8 mouse cellular contexts compared by ENCODE assay signal in the genomic region with DNA sequence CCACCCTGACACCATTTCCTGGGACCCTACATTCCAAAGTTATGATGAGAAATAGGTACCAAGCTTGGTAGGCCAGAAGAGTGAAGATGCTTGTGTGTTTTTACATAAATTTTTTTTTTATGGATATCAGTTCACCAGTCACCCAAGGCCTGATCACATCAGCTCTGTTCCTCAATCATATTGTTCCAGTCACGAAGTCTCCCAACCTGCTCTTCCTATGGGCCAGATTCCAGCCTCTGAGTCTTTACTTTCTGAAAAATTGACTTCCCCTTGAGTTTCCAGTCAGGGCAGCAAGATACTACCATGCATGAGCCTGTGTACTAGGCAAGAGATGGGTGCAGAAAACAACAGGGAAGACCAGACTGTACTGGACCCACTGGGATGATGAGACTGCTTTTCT. TPM values are rescaled to one million over a fixed set of nuclear protein-coding genes. Genes with fewer than 3 reads are reported as not detected.
A peak's percentile ranks its signal among the peaks of the same experiment; 100 is the strongest.
DNase-seq lines count a peak whose midpoint lies in the region; ATAC-seq and TF ChIP-seq lines count a peak whose summit lies in the region.

A gene (minus strand): TSS at position 101 of the 400 bp plus-strand sequence.

- H3K9ac ChIP-seq in midbrain, embryonic 13.5 days (replicated peaks), result peak within 1 kb of the TSS; percentile 92; the same call in 1 of the 2 replicates

- peak within 1 kb of the TSS; percentile 44; the same call in 1 of the 2 replicates for H3K4me3 ChIP-seq in bone marrow macrophage, adult 2 months (ENCODE audit: insufficient read depth, low read length)
- peak within 1 kb of the TSS; percentile 76 for H3K4me3 ChIP-seq in midbrain, embryonic 13.5 days (replicated peaks)

- ATAC-seq in midbrain, embryonic 13.5 days, result no peak

- H3K4me2 ChIP-seq in midbrain, embryonic 13.5 days (replicated peaks), result peak within 1 kb of the TSS; percentile 96

- WGBS in midbrain, embryonic 13.5 days, result 94% methylated on average over 1 of the region's 1 CpGs

- TF ChIP-seq CTCF in bone marrow macrophage, adult 2 months (IDR thresholded peaks at IDR 0.05; ENCODE audit: low read depth, low read length), result no peak

- DNase-seq in layer of hippocampus, adult 18-20 months (ENCODE audit: low spot score in 2 of 2), result no peak
- no peak for DNase-seq in layer of hippocampus, adult 11-12 months (ENCODE audit: low spot score)
- DNase-seq in gonadal fat pad, adult 2 months (ENCODE audit: low read depth), result no peak
- no peak for DNase-seq in layer of hippocampus, postnatal 10 days (ENCODE audit: low spot score in 2 of 2)
- DNase-seq in urinary bladder, postnatal 10 days (ENCODE audit: low spot score), result no peak
- DNase-seq in retina, embryonic 14.5 days (ENCODE audit: low spot score), result no peak

- H3K4me1 ChIP-seq in bone marrow macrophage, adult 2 months (ENCODE audit: control insufficient read depth, insufficient read depth, low read length), result peaks cover 14% of the 10 kb centered on the region
- peaks cover 31% of the 10 kb centered on the region for H3K4me1 ChIP-seq in midbrain, embryonic 13.5 days (replicated peaks)

- no peak for TF ChIP-seq POLR2A in bone marrow macrophage, adult 2 months (IDR thresholded peaks at IDR 0.05; ENCODE audit: borderline replicate concordance, low read depth, low read length)

- no peak within 1 kb of the TSS for H3K27ac ChIP-seq in bone marrow macrophage, adult 2 months (ENCODE audit: insufficient read depth, low read depth, low read length)
- peak within 1 kb of the TSS; percentile 97 for H3K27ac ChIP-seq in midbrain, embryonic 13.5 days

- no peaks in the 10 kb centered on the region for H3K27me3 ChIP-seq in midbrain, embryonic 13.5 days

- no peaks in the 10 kb centered on the region for H3K9me3 ChIP-seq in midbrain, embryonic 13.5 days

- peaks cover 7% of the 10 kb centered on the region for H3K36me3 ChIP-seq in midbrain, embryonic 13.5 days

RNA-seq across cellular contexts. Expression of the gene that starts here (rescaled TPM):
- total RNA-seq in layer of hippocampus, adult 18-20 months (2021), result 100 to 1,000 TPM; 136 to 150 TPM
- 320 and 384 TPM in 2 replicates for polyA plus RNA-seq in bone marrow macrophage, adult 2 months (2012; ENCODE audit: insufficient read depth, insufficient read length, missing spikeins)
- 57.0 and 61.5 TPM in 2 replicates for polyA plus RNA-seq in gonadal fat pad, adult 2 months (2012; rRNA removed)
- total RNA-seq in layer of hippocampus, postnatal 10 days (2021), result 100 to 1,000 TPM; 138 to 167 TPM
- 283 and 294 TPM in 2 replicates for polyA plus RNA-seq in midbrain, embryonic 13.5 days (2015; fragmentation: Nextera tagmentation; extraction: Ambion mirVana)
